Mouse (Mus musculus): ENCODE measurements at regions not wholly inside any gene's neighbourhood (a gene's known extent, or its start where the extent isn't known, plus 50 kb on each side); places are given as distances from the start of the nearest gene placed in this dataset.

- Histone ChIP-seq H3K27ac (ENCODE audit: low read depth, low read length) (no peak overlapping the region), H3K36me3 (ENCODE audit: control insufficient read depth, insufficient read depth, low read length) (no peaks in the 10 kb centered on the region), H3K4me1 (ENCODE audit: control insufficient read depth, insufficient read depth, low read length) (no peaks in the 10 kb centered on the region), H3K4me2 (ENCODE audit: low read depth, low read length) (no peak overlapping the region), H3K9ac (replicated peaks; ENCODE audit: low read depth, low read length) (no peak overlapping the region), H3K4me3 (ENCODE audit: low read depth, low read length) (no peak overlapping the region), H3K27me3 (ENCODE audit: control insufficient read depth, insufficient read depth, low read length) (no peaks in the 10 kb centered on the region), H3K9me3 (ENCODE audit: control insufficient read depth, low read length) (no peaks in the 10 kb centered on the region)
- WGBS, result 78% methylated on average over 10 of the region's 10 CpGs
- ATAC-seq (ENCODE audit: low read depth), result no peak
Observed at GRCm38 (mm10) chr8:34625670-34626069, 514.1 kb upstream of the Gm10131 start.

GRCm38 (mm10) chr8:34623783-34624182 lies 512.2 kb upstream of the Gm10131 start:
- no peak overlapping the region for H3K27ac ChIP-seq (ENCODE audit: low read depth, low read length)
- no peaks in the 10 kb centered on the region for H3K36me3 ChIP-seq (ENCODE audit: control insufficient read depth, insufficient read depth, low read length)
- WGBS, result 88% methylated on average over 7 of the region's 7 CpGs
- H3K9me3 ChIP-seq (ENCODE audit: control insufficient read depth, low read length), result no peaks in the 10 kb centered on the region
- H3K4me3 ChIP-seq (ENCODE audit: low read depth, low read length), result no peak overlapping the region
- no peak overlapping the region for H3K4me2 ChIP-seq (ENCODE audit: low read depth, low read length)
- H3K27me3 ChIP-seq (ENCODE audit: control insufficient read depth, insufficient read depth, low read length), result no peaks in the 10 kb centered on the region
- no peak overlapping the region for H3K9ac ChIP-seq (replicated peaks; ENCODE audit: low read depth, low read length)
- no peak for ATAC-seq (ENCODE audit: low read depth)
- H3K4me1 ChIP-seq (ENCODE audit: control insufficient read depth, insufficient read depth, low read length), result no peaks in the 10 kb centered on the region

GRCm38 (mm10) chr8:34622177-34623114 lies 510.9 kb upstream of the Gm10131 start:
- H3K27ac ChIP-seq (ENCODE audit: low read depth, low read length), result no peak overlapping the region
- no peaks in the 10 kb centered on the region for H3K4me1 ChIP-seq (ENCODE audit: control insufficient read depth, insufficient read depth, low read length)
- H3K4me2 ChIP-seq (ENCODE audit: low read depth, low read length), result no peak overlapping the region
- no peak for ATAC-seq (ENCODE audit: low read depth)
- 72% methylated on average over 25 of the region's 25 CpGs for WGBS
- no peaks in the 10 kb centered on the region for H3K27me3 ChIP-seq (ENCODE audit: control insufficient read depth, insufficient read depth, low read length)
- no peaks in the 10 kb centered on the region for H3K9me3 ChIP-seq (ENCODE audit: control insufficient read depth, low read length)
- no peak overlapping the region for H3K4me3 ChIP-seq (ENCODE audit: low read depth, low read length)
- H3K9ac ChIP-seq (replicated peaks; ENCODE audit: low read depth, low read length), result no peak overlapping the region
- no peaks in the 10 kb centered on the region for H3K36me3 ChIP-seq (ENCODE audit: control insufficient read depth, insufficient read depth, low read length)

- H3K4me1 ChIP-seq (ENCODE audit: control insufficient read depth, insufficient read depth, low read length), result no peaks in the 10 kb centered on the region
- no peak for ATAC-seq (ENCODE audit: low read depth)
- 62% methylated on average over 4 of the region's 5 CpGs for WGBS
- no peak overlapping the region for H3K4me2 ChIP-seq (ENCODE audit: low read depth, low read length)
- H3K9ac ChIP-seq (replicated peaks; ENCODE audit: low read depth, low read length), result no peak overlapping the region
- no peaks in the 10 kb centered on the region for H3K27me3 ChIP-seq (ENCODE audit: control insufficient read depth, insufficient read depth, low read length)
- H3K27ac ChIP-seq (ENCODE audit: low read depth, low read length), result no peak overlapping the region
- H3K36me3 ChIP-seq (ENCODE audit: control insufficient read depth, insufficient read depth, low read length), result no peaks in the 10 kb centered on the region
- H3K9me3 ChIP-seq (ENCODE audit: control insufficient read depth, low read length), result no peaks in the 10 kb centered on the region
- H3K4me3 ChIP-seq (ENCODE audit: low read depth, low read length), result no peak overlapping the region
Observed at GRCm38 (mm10) chr8:34618046-34618445, 506.5 kb upstream of the Gm10131 start.

- 87% methylated on average over 4 of the region's 4 CpGs for WGBS
Observed at GRCm38 (mm10) chr8:34614987-34615386, 503.4 kb upstream of the Gm10131 start.

GRCm38 (mm10) chr8:34614031-34614526 lies 502.5 kb upstream of the Gm10131 start:
- no peak for ATAC-seq (ENCODE audit: low read depth)
- no peak overlapping the region for H3K4me2 ChIP-seq (ENCODE audit: low read depth, low read length)
- H3K27me3 ChIP-seq (ENCODE audit: control insufficient read depth, insufficient read depth, low read length), result no peaks in the 10 kb centered on the region
- H3K9me3 ChIP-seq (ENCODE audit: control insufficient read depth, low read length), result no peaks in the 10 kb centered on the region
- no peak overlapping the region for H3K4me3 ChIP-seq (ENCODE audit: low read depth, low read length)
- H3K36me3 ChIP-seq (ENCODE audit: control insufficient read depth, insufficient read depth, low read length), result no peaks in the 10 kb centered on the region
- no peak overlapping the region for H3K27ac ChIP-seq (ENCODE audit: low read depth, low read length)
- H3K4me1 ChIP-seq (ENCODE audit: control insufficient read depth, insufficient read depth, low read length), result no peaks in the 10 kb centered on the region
- H3K9ac ChIP-seq (replicated peaks; ENCODE audit: low read depth, low read length), result no peak overlapping the region
- WGBS, result 70% methylated on average over 10 of the region's 10 CpGs

More at GRCm38 (mm10) chr8:34614987-34615386, 503.4 kb upstream of the Gm10131 start:
- Histone ChIP-seq H3K4me3 (ENCODE audit: low read depth, low read length) (no peak overlapping the region), H3K9me3 (ENCODE audit: control insufficient read depth, low read length) (no peaks in the 10 kb centered on the region), H3K4me1 (ENCODE audit: control insufficient read depth, insufficient read depth, low read length) (no peaks in the 10 kb centered on the region), H3K27me3 (ENCODE audit: control insufficient read depth, insufficient read depth, low read length) (no peaks in the 10 kb centered on the region), H3K9ac (replicated peaks; ENCODE audit: low read depth, low read length) (no peak overlapping the region), H3K4me2 (ENCODE audit: low read depth, low read length) (no peak overlapping the region), H3K27ac (ENCODE audit: low read depth, low read length) (no peak overlapping the region), H3K36me3 (ENCODE audit: control insufficient read depth, insufficient read depth, low read length) (no peaks in the 10 kb centered on the region)
- ATAC-seq (ENCODE audit: low read depth), result no peak

GRCm38 (mm10) chr8:34613138-34613537 lies 501.6 kb upstream of the Gm10131 start:
- Histone ChIP-seq H3K27me3 (ENCODE audit: control insufficient read depth, insufficient read depth, low read length) (no peaks in the 10 kb centered on the region), H3K27ac (ENCODE audit: low read depth, low read length) (no peak overlapping the region), H3K4me3 (ENCODE audit: low read depth, low read length) (no peak overlapping the region), H3K4me2 (ENCODE audit: low read depth, low read length) (no peak overlapping the region), H3K9ac (replicated peaks; ENCODE audit: low read depth, low read length) (no peak overlapping the region), H3K36me3 (ENCODE audit: control insufficient read depth, insufficient read depth, low read length) (no peaks in the 10 kb centered on the region), H3K9me3 (ENCODE audit: control insufficient read depth, low read length) (no peaks in the 10 kb centered on the region), H3K4me1 (ENCODE audit: control insufficient read depth, insufficient read depth, low read length) (no peaks in the 10 kb centered on the region)
- WGBS, result 89% methylated on average over 5 of the region's 5 CpGs
- no peak for ATAC-seq (ENCODE audit: low read depth)

GRCm38 (mm10) chr8:34612396-34612795 lies 500.9 kb upstream of the Gm10131 start:
- H3K9ac ChIP-seq (replicated peaks; ENCODE audit: low read depth, low read length), result no peak overlapping the region
- H3K4me1 ChIP-seq (ENCODE audit: control insufficient read depth, insufficient read depth, low read length), result no peaks in the 10 kb centered on the region
- H3K4me3 ChIP-seq (ENCODE audit: low read depth, low read length), result no peak overlapping the region
- WGBS, result 58% methylated on average over 3 of the region's 3 CpGs
- no peak for ATAC-seq (ENCODE audit: low read depth)
- no peaks in the 10 kb centered on the region for H3K36me3 ChIP-seq (ENCODE audit: control insufficient read depth, insufficient read depth, low read length)
- H3K27ac ChIP-seq (ENCODE audit: low read depth, low read length), result no peak overlapping the region
- no peaks in the 10 kb centered on the region for H3K27me3 ChIP-seq (ENCODE audit: control insufficient read depth, insufficient read depth, low read length)
- no peak overlapping the region for H3K4me2 ChIP-seq (ENCODE audit: low read depth, low read length)
- H3K9me3 ChIP-seq (ENCODE audit: control insufficient read depth, low read length), result no peaks in the 10 kb centered on the region

- H3K9me3 ChIP-seq (ENCODE audit: control insufficient read depth, low read length), result no peaks in the 10 kb centered on the region
- no peak overlapping the region for H3K9ac ChIP-seq (replicated peaks; ENCODE audit: low read depth, low read length)
- H3K4me1 ChIP-seq (ENCODE audit: control insufficient read depth, insufficient read depth, low read length), result no peaks in the 10 kb centered on the region
- H3K27me3 ChIP-seq (ENCODE audit: control insufficient read depth, insufficient read depth, low read length), result no peaks in the 10 kb centered on the region
- H3K36me3 ChIP-seq (ENCODE audit: control insufficient read depth, insufficient read depth, low read length), result no peaks in the 10 kb centered on the region
- no peak overlapping the region for H3K27ac ChIP-seq (ENCODE audit: low read depth, low read length)
- no peak overlapping the region for H3K4me2 ChIP-seq (ENCODE audit: low read depth, low read length)
- H3K4me3 ChIP-seq (ENCODE audit: low read depth, low read length), result no peak overlapping the region
- no peak for ATAC-seq (ENCODE audit: low read depth)
Observed at GRCm38 (mm10) chr8:34610186-34610585, 498.6 kb upstream of the Gm10131 start.

Measured in neural tube, embryonic 14.5 days (tissue).